Mouse (Mus musculus) kidney, embryonic 14.5 days (tissue): ENCODE results near the gene Iqschfp. TPM values are rescaled to one million over a fixed set of nuclear protein-coding genes. Genes with fewer than 3 reads are reported as not detected.

Experiments used
- ATAC-seq: fragments of 200-750 bp; cut with Nextera tagmentation; 2 replicates; pipeline ENCODE4 v1.8.0; 2017; ENCODE audit warnings: moderate number of reproducible peaks, mild to moderate bottlenecking, moderate TSS enrichment, moderate library complexity; ENCODE audit not compliant: low FRiP score, low TSS enrichment
- H3K27ac ChIP-seq: fragments of 300-500 bp; sonication (generic); 2 replicates; pipeline ENCODE4 v1.5.1; 2014; ENCODE audit warnings: low read depth, mild to moderate bottlenecking, low read length, moderate library complexity, mixed read lengths
- H3K27me3 ChIP-seq: fragments of 300-500 bp; sonication (generic); 2 replicates; pipeline ENCODE4 v1.6.1; 2014; ENCODE audit warnings: mild to moderate bottlenecking, low read length; ENCODE audit not compliant: control insufficient read depth, insufficient read depth
- H3K36me3 ChIP-seq: fragments of 300-500 bp; sonication (generic); 2 replicates; pipeline ENCODE4 v1.6.1; 2014; ENCODE audit warnings: low read length, mixed read lengths; ENCODE audit not compliant: control insufficient read depth, insufficient read depth
- H3K4me1 ChIP-seq: fragments of 300-500 bp; sonication (generic); 2 replicates; pipeline ENCODE4 v1.6.1; 2014; ENCODE audit warnings: low read length, mixed read lengths; ENCODE audit not compliant: control insufficient read depth, insufficient read depth
- H3K4me2 ChIP-seq: fragments of 300-500 bp; sonication (generic); replicated peaks from 2 replicates; pipeline ENCODE4 v1.6.1; 2014; ENCODE audit warnings: low read depth, mild to moderate bottlenecking, low read length
- H3K4me3 ChIP-seq: fragments of 300-500 bp; sonication (generic); 2 replicates; pipeline ENCODE4 v1.5.1; 2014; ENCODE audit warnings: mild to moderate bottlenecking, low read length
- H3K9ac ChIP-seq: fragments of 300-500 bp; sonication (generic); 2 replicates; pipeline ENCODE4 v1.6.1; 2014; ENCODE audit warnings: low read depth, mild to moderate bottlenecking, low read length, moderate library complexity
- H3K9me3 ChIP-seq: fragments of 300-500 bp; sonication (generic); 2 replicates; pipeline ENCODE4 v1.6.1; 2016; ENCODE audit warnings: low read length; ENCODE audit not compliant: control insufficient read depth
- WGBS: fragments of 180-500 bp; shearing (Covaris S2); extraction: QIAGEN DNeasy Blood & Tissue Kit; methylation state at CpG from one replicate; pipeline ENCODE4 v1.1.7; 2014; 5-methylcytosine and 5-hydroxymethylcytosine counted together
- polyA plus RNA-seq: library from polyadenylated mRNA; unstranded; fragments of >200 nt; fragmentation: Nextera tagmentation; extraction: Ambion mirVana; gene quantifications from 2 replicates; pipeline ENCODE4 v1.2.1, GENCODE M21; 2014

The Iqschfp gene
- polyA plus RNA-seq, 1 experiment from 2014 or later: not detected

DNA sequence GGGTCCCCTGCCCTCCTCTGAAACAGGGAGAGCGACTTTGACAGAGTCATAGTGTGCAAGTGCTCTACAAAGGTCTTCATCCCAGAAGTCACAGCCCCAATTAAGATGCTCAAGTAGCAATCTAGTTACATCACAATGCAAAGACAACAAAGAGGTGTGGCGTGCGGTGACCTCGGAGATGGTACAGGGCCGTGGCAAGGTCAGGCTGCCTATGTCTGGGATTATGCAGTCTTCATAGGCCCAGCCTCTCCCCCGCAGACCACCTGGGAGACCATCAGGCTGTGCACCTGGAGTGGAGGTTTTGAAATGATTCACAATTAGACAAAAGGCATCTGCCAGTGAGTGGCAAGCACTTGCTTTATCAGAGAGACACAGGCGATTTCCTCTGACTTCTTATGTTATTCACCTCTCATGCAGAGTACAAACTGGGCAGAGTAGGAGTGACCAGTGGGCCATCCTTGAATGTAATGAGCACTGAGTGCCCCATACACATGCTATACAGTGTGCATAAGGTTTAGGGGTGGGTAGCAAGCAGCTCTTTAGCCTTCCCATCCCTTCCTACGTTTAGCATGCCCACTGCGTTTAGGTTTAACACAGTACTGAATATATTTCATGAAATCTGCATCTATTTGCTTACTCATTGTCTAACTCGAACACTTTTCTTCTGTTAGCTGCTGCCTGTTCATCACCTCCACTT is 673.1 kb downstream of the Iqschfp start:
- H3K4me2 ChIP-seq: no peak overlapping the region
- WGBS: 79% methylated on average over 10 of the region's 10 CpGs
- no peak for ATAC-seq

GRCm38 (mm10) chr3:68565675-68566055 is 673.6 kb downstream of the Iqschfp start:
- Histone ChIP-seq H3K4me2 (no peak overlapping the region), H3K9ac (no peak overlapping the region), H3K4me3 (no peak overlapping the region), H3K36me3 (no peaks in the 10 kb centered on the region), H3K9me3 (no peaks in the 10 kb centered on the region), H3K4me1 (no peaks in the 10 kb centered on the region), H3K27me3 (no peaks in the 10 kb centered on the region), H3K27ac (no peak overlapping the region)
- ATAC-seq: no peak
- 67% methylated on average over 4 of the region's 4 CpGs for WGBS

More for the DNA sequence above, 673.1 kb downstream of the Iqschfp start:
- Histone ChIP-seq H3K9me3 (no peaks in the 10 kb centered on the region), H3K27ac (no peak overlapping the region), H3K36me3 (no peaks in the 10 kb centered on the region), H3K4me1 (no peaks in the 10 kb centered on the region), H3K27me3 (no peaks in the 10 kb centered on the region), H3K9ac (no peak overlapping the region), H3K4me3 (no peak overlapping the region)

GRCm38 (mm10) chr3:68567581-68567980 is 675.5 kb downstream of the Iqschfp start:
- no peak overlapping the region for H3K4me2 ChIP-seq
- no peaks in the 10 kb centered on the region for H3K36me3 ChIP-seq
- no peak overlapping the region for H3K9ac ChIP-seq
- no peaks in the 10 kb centered on the region for H3K27me3 ChIP-seq
- 78% methylated on average over 7 of the region's 7 CpGs for WGBS
- no peak overlapping the region for H3K4me3 ChIP-seq
- no peak for ATAC-seq
- no peak overlapping the region for H3K27ac ChIP-seq
- peaks cover 6% of the 10 kb centered on the region; the same call in 1 of the 2 replicates for H3K4me1 ChIP-seq
- no peaks in the 10 kb centered on the region for H3K9me3 ChIP-seq

- 84% methylated on average over 3 of the region's 3 CpGs for WGBS
- H3K36me3 ChIP-seq: no peaks in the 10 kb centered on the region
- ATAC-seq: no peak
- H3K4me3 ChIP-seq: no peak overlapping the region
- H3K9ac ChIP-seq: no peak overlapping the region
- H3K4me1 ChIP-seq: peaks cover 7% of the 10 kb centered on the region
- no peak overlapping the region for H3K27ac ChIP-seq
- H3K4me2 ChIP-seq: no peak overlapping the region
- H3K9me3 ChIP-seq: no peaks in the 10 kb centered on the region
- H3K27me3 ChIP-seq: no peaks in the 10 kb centered on the region
These were observed 676.1 kb downstream of the Iqschfp start for GRCm38 (mm10) chr3:68568149-68568548.

DNA sequence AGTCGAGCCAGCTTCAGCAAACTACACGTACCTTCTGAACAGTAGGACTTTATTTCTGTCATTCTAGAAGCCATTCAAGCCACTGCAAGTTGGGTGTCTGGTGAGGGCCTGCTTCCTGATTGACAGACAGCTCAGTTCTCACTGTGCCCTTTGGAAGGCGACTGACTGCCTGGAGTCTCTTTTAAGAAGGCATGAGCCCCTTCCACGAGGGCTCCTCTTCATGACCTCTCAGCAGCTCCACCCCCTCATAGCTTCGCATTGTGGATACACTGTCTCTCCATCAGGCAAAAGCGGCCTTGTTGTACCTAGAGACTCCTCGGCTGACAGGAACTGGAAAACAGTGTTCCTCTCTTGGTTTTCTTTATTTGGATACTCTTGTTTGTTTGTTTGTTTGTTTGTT is 676.7 kb downstream of the Iqschfp start:
- Histone ChIP-seq H3K36me3 (no peaks in the 10 kb centered on the region), H3K4me2 (no peak overlapping the region), H3K4me3 (no peak overlapping the region), H3K4me1 (peaks cover 7% of the 10 kb centered on the region), H3K9me3 (no peaks in the 10 kb centered on the region), H3K27ac (no peak overlapping the region), H3K27me3 (no peaks in the 10 kb centered on the region), H3K9ac (no peak overlapping the region)
- 70% methylated on average over 7 of the region's 7 CpGs for WGBS
- no peak for ATAC-seq

DNA sequence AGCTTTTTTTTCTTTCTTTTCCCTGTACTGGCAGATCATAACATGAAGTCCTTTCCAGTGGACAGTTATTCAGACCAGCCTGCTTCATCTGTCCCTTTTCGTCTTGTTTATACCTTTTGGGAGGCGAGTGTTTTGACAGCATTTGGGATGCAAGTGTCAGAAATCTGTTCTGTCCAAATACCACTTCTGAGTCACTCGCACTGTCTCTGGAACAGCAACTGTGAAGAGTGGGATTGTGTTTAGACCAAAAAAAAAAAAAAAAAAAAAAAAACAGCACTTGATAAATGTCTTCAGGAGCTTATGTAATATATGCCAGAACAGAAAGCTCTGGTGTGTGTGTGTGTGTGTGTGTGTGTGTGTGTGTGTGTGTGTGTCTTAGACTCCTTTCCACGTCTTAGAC is 678.3 kb downstream of the Iqschfp start:
- WGBS: 73% methylated on average over 4 of the region's 4 CpGs
- no peaks in the 10 kb centered on the region for H3K9me3 ChIP-seq
- no peak overlapping the region for H3K27ac ChIP-seq

DNA sequence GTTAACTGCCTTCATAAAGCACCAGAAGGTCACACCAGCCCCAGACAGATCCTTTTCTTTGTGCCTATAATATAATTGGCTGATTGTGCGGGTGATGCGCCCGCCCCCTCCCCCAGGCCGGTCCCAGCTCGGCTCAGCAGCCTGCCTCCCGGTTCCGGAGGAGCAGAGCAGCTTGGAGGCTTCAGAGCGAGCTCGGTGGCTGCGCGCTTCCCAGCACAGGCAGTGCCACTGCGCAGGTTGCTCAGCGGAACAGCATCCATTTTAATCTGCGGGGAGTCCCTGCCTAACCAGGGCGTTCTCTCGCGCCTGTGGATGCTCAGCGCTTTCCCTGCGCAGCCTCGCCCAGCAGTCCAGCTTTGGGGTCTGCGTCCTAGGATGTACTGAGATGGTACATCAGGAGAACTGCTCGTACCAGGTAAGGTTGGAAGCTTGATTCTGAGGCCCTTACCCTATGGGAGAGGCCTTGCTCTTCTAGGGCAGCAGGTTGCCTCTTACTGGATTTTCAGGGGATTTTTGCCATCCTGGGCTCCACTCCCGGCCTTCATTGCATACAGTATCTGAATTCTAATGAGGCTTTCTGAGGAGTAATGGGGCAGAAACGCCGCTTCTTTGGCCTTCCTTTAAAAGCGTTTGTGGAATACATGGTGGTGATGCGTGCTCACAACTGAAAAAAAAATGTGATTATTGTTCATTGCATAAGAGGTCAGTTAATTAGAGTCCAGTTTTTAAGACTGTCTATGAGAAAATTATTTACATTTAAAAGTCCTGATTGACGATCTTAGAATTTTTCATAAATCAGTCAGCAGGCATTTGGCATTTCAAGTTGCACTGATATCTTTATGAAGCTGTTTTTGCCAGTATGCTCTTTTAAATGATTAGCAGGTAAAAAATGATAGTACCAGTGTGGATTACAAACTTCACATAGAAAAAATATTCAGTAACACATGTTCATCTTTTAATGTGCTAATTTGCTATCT is 680.5 kb downstream of the Iqschfp start:
- Histone ChIP-seq H3K4me3 (peak overlapping the region; percentile 31), H3K9ac (peak overlapping the region; percentile 40; the same call in 1 of the 2 replicates), H3K4me1 (peaks cover 19% of the 10 kb centered on the region), H3K27me3 (no peaks in the 10 kb centered on the region), H3K9me3 (no peaks in the 10 kb centered on the region), H3K27ac (0 out of 2 replicates have a peak overlapping the region, but pooled peaks have one; percentile 30), H3K36me3 (no peaks in the 10 kb centered on the region), H3K4me2 (peak overlapping the region; percentile 47)
- ATAC-seq: peak; percentile 86
- 10% methylated on average over 28 of the region's 28 CpGs for WGBS

More for the DNA sequence above, 678.3 kb downstream of the Iqschfp start:
- no peak overlapping the region for H3K4me3 ChIP-seq
- H3K4me2 ChIP-seq: no peak overlapping the region
- no peak overlapping the region for H3K9ac ChIP-seq
- peaks cover 7% of the 10 kb centered on the region for H3K4me1 ChIP-seq
- no peak for ATAC-seq
- H3K36me3 ChIP-seq: no peaks in the 10 kb centered on the region
- no peaks in the 10 kb centered on the region for H3K27me3 ChIP-seq

GRCm38 (mm10) chr3:68573226-68573624 is 681.2 kb downstream of the Iqschfp start:
- H3K9ac ChIP-seq: no peak overlapping the region
- no peak overlapping the region for H3K4me3 ChIP-seq
- H3K27ac ChIP-seq: no peak overlapping the region
- no peaks in the 10 kb centered on the region for H3K9me3 ChIP-seq
- H3K4me1 ChIP-seq: peaks cover 19% of the 10 kb centered on the region
- no peaks in the 10 kb centered on the region for H3K27me3 ChIP-seq
- no peaks in the 10 kb centered on the region for H3K36me3 ChIP-seq
- no peak for ATAC-seq
- H3K4me2 ChIP-seq: 0 out of 2 replicates have a peak overlapping the region, but pooled peaks have one; percentile 47
- 69% methylated on average over 3 of the region's 3 CpGs for WGBS

GRCm38 (mm10) chr3:68574097-68574496 is 682.1 kb downstream of the Iqschfp start:
- Histone ChIP-seq H3K27me3 (no peaks in the 10 kb centered on the region), H3K9me3 (no peaks in the 10 kb centered on the region), H3K27ac (no peak overlapping the region), H3K9ac (no peak overlapping the region), H3K4me1 (peaks cover 19% of the 10 kb centered on the region), H3K4me3 (no peak overlapping the region), H3K36me3 (no peaks in the 10 kb centered on the region), H3K4me2 (no peak overlapping the region; the same call in 1 of the 2 replicates)
- 37% methylated on average over 6 of the region's 8 CpGs for WGBS
- no peak for ATAC-seq
